Mouse (Mus musculus) heart, embryonic 12.5 days (tissue): ENCODE measurements around the gene Ispd. TPM values are rescaled to one million over a fixed set of nuclear protein-coding genes. Genes with fewer than 3 reads are reported as not detected.

Source experiments
- ATAC-seq: fragments of 200-750 bp; cut with Nextera tagmentation; 2 replicates; pipeline ENCODE4 v1.8.0; 2017; ENCODE audit warnings: moderate TSS enrichment, moderate library complexity; ENCODE audit not compliant: insufficient number of reproducible peaks, low FRiP score
- H3K27ac ChIP-seq: fragments of 300-500 bp; sonication (generic); 2 replicates; pipeline ENCODE4 v1.5.1; 2016; ENCODE audit warnings: mild to moderate bottlenecking, moderate library complexity; ENCODE audit not compliant: poor library complexity, severe bottlenecking
- H3K27me3 ChIP-seq: fragments of 300-500 bp; sonication (generic); replicated peaks from 2 replicates; pipeline ENCODE4 v1.6.1; 2016; ENCODE audit warnings: mild to moderate bottlenecking, moderate library complexity
- H3K36me3 ChIP-seq: fragments of 300-500 bp; sonication (generic); 2 replicates; pipeline ENCODE4 v1.6.1; 2016; ENCODE audit warnings: mild to moderate bottlenecking, moderate library complexity
- H3K4me1 ChIP-seq: fragments of 300-500 bp; sonication (generic); replicated peaks from 2 replicates; pipeline ENCODE4 v1.6.1; 2016; ENCODE audit warnings: mild to moderate bottlenecking
- H3K4me2 ChIP-seq: fragments of 300-500 bp; sonication (generic); 2 replicates; pipeline ENCODE4 v1.6.1; 2016; ENCODE audit warnings: mild to moderate bottlenecking, moderate library complexity
- H3K4me3 ChIP-seq: fragments of 300-500 bp; sonication (generic); 2 replicates; pipeline ENCODE4 v1.5.1; 2016; ENCODE audit warnings: mild to moderate bottlenecking
- H3K9ac ChIP-seq: fragments of 300-500 bp; sonication (generic); 2 replicates; pipeline ENCODE4 v1.6.1; 2016; ENCODE audit warnings: mild to moderate bottlenecking, moderate library complexity
- H3K9me3 ChIP-seq: fragments of 300-500 bp; sonication (generic); replicated peaks from 2 replicates; pipeline ENCODE4 v1.6.1; 2016; ENCODE audit warnings: mild to moderate bottlenecking, moderate library complexity
- WGBS: fragments of 180-500 bp; shearing (Covaris S2); methylation state at CpG from one replicate; pipeline ENCODE4 v1.1.7; 2016; 5-methylcytosine and 5-hydroxymethylcytosine counted together
- polyA plus RNA-seq: library from polyadenylated mRNA; unstranded; fragments of >200 nt; fragmentation: Nextera tagmentation; extraction: Ambion mirVana; gene quantifications from 2 replicates; pipeline ENCODE4 v1.2.1, GENCODE M21; 2016

Ispd gene
- polyA plus RNA-seq, 1 experiment from 2014 or later = 12.5 TPM

DNA sequence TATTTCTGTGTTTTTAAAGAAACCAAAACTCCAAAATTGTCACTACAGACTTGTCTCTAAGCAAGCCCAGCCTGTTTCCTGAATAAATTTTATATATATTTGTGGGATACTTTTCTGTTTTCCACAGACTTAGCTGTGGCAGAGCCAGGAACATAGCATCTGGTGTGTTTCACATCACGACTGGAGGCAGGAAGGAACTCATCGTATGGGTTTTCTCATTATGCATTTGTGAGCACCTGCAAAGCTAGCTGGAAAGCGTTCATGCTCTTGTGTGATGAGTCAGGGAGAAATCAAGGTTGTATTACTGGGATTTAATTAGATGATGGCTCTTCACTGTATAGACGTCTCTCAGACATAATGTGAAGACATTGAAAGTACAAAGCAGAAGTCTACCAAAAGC lies 90.2 kb downstream of the Ispd start:
- WGBS = 78% methylated on average over 4 of the region's 4 CpGs
- ATAC-seq = no peak
- H3K4me3 ChIP-seq = no peak overlapping the region
- H3K27me3 ChIP-seq = no peaks in the 10 kb centered on the region
- peaks cover 6% of the 10 kb centered on the region; the same call in 1 of the 2 replicates for H3K4me1 ChIP-seq
- no peaks in the 10 kb centered on the region for H3K36me3 ChIP-seq
- H3K9me3 ChIP-seq = no peaks in the 10 kb centered on the region
- H3K9ac ChIP-seq = no peak overlapping the region
- no peak overlapping the region for H3K4me2 ChIP-seq
- no peak overlapping the region for H3K27ac ChIP-seq

DNA sequence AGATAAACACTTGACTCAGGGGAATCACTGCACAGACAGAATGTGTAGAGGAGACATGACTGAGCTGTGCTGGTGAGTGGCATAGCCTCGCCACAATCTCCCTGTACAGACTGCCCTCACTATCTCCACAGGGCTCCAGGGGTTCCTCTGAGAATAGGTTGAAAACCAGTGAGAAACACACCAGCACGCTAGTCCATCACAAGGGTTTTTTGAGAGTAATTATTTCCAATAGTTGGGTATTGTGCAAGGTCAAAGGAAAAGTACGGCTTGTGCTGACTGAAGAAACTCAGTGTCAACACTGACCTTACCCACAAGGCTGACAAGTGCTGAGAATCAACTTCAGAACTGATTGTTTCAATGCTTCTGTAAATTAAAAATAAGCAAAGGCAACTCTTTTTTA lies 92.9 kb downstream of the Ispd start:
- 73% methylated on average over 3 of the region's 3 CpGs for WGBS
- Histone ChIP-seq H3K4me3 (no peak overlapping the region), H3K9me3 (no peaks in the 10 kb centered on the region), H3K4me2 (no peak overlapping the region), H3K27ac (no peak overlapping the region), H3K4me1 (peaks cover 9% of the 10 kb centered on the region; the same call in 1 of the 2 replicates), H3K36me3 (no peaks in the 10 kb centered on the region), H3K9ac (no peak overlapping the region), H3K27me3 (no peaks in the 10 kb centered on the region)
- no peak for ATAC-seq

DNA sequence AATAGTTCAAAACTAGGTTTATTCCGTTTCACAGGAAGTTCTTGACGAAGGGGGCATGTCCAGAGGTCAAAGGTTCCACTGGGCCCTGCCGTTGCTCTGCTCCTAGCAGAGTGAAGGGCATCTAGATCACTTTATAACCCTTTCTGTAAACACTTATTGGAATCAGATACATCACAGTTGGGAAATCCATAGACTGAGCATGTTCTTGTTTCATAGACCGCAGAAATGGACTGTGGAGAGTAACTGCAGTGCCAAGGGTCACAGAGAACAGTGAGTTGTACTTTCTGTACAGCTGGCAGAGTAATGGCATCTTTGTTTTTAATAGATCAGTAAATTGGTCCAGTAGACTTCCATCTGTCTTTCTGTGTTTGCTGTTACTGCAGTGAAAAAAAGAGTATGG lies 94.0 kb downstream of the Ispd start:
- 84% methylated on average over 4 of the region's 4 CpGs for WGBS
- Histone ChIP-seq H3K27ac (no peak overlapping the region), H3K36me3 (no peaks in the 10 kb centered on the region), H3K4me3 (no peak overlapping the region), H3K4me1 (peaks cover 9% of the 10 kb centered on the region; the same call in 1 of the 2 replicates), H3K9me3 (no peaks in the 10 kb centered on the region), H3K27me3 (no peaks in the 10 kb centered on the region), H3K4me2 (no peak overlapping the region), H3K9ac (no peak overlapping the region)
- ATAC-seq = no peak

DNA sequence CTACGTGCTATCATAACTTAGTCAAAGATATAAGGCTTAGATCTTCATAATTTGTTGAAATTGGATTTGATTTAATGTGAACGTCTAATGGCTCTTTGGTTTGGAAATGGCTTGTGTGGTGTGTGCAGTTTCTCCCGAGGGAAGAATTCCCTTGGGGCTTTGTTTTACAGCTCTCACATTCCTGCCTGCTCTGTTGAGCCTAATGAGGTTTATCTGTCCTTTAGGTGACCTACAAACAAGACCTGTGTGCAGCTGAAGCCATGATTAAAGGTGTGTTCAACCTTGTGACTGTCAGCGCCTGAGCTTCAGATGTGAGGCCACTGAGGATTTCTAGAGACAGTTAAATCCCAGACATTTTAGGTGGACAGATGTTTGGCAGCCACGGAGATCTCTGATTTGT lies 95.2 kb downstream of the Ispd start:
- no peaks in the 10 kb centered on the region for H3K36me3 ChIP-seq
- WGBS = 54% methylated on average over 5 of the region's 5 CpGs
- H3K4me2 ChIP-seq = no peak overlapping the region
- no peak overlapping the region for H3K9ac ChIP-seq
- H3K9me3 ChIP-seq = no peaks in the 10 kb centered on the region
- ATAC-seq = no peak
- no peaks in the 10 kb centered on the region for H3K27me3 ChIP-seq
- no peak overlapping the region for H3K27ac ChIP-seq
- H3K4me1 ChIP-seq = peaks cover 9% of the 10 kb centered on the region; the same call in 1 of the 2 replicates
- H3K4me3 ChIP-seq = no peak overlapping the region

DNA sequence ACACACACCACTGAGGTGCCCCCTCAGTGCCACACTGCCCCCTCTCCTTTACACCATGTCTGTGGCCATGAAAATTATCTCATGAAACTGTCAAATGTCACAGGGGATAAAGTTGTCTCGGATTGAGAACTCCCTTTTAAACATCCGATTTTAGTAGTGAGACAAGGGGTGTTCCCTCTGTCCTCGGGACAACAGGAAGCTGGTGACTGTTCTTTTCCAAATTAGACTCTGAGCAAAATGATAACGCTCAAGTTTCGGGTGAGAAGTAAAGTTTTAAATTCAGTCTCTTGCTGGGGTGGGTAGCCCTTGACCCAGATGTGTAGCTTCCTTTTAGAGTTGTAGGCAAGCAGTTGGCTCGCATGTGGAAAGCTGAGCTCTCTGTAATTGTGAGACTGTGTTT lies 96.3 kb downstream of the Ispd start:
- Histone ChIP-seq H3K4me1 (peaks cover 9% of the 10 kb centered on the region; the same call in 1 of the 2 replicates), H3K9me3 (no peaks in the 10 kb centered on the region), H3K9ac (no peak overlapping the region), H3K27me3 (no peaks in the 10 kb centered on the region), H3K4me3 (no peak overlapping the region), H3K4me2 (no peak overlapping the region), H3K27ac (no peak overlapping the region), H3K36me3 (no peaks in the 10 kb centered on the region)
- 45% methylated on average over 6 of the region's 6 CpGs for WGBS
- ATAC-seq = no peak; the same call in 1 of the 2 replicates

DNA sequence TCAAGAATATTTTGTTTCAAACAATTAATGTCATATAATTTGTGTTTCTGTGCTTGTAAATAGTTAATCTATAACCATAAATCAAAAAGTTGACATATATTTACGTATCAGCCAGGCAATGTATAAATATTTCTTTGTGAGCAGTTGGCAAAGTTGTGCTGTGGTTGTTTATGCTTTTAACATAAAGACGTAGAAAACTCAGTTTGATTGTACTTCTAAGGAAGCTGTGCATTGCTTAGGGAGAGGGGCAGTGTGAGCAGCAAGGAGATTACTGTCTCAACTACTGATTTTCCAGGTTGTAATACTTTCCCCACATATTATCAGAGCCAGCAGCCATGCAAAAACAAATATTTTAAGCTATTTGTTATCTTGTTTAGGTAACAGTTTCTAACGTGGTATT lies 96.7 kb downstream of the Ispd start:
- Histone ChIP-seq H3K36me3 (no peaks in the 10 kb centered on the region), H3K9ac (no peak overlapping the region), H3K4me1 (peaks cover 9% of the 10 kb centered on the region; the same call in 1 of the 2 replicates), H3K9me3 (no peaks in the 10 kb centered on the region), H3K4me2 (no peak overlapping the region), H3K27me3 (no peaks in the 10 kb centered on the region), H3K4me3 (no peak overlapping the region), H3K27ac (no peak overlapping the region)
- no peak for ATAC-seq
- WGBS = 67% methylated on average over 3 of the region's 3 CpGs

DNA sequence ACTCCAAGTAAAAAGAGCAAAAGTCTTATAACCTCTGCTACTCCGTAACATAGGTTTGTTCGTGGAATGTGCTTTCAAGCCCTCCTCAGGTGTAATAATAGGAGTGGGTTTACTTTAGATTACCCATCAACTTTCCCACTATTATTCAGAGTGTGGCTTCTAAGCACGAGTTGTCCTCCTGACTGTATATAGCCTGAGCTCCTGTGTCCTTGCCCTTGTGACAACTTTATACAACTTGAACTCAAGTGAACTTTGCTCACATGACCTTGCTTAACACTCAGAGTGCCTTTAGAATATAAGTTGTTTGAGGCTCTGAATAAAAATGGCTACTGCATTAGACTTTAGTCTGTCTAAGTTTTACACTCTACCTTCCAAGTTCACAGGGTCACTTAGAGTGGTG lies 100.5 kb downstream of the Ispd start:
- no peak overlapping the region for H3K4me3 ChIP-seq
- no peak overlapping the region for H3K27ac ChIP-seq
- H3K4me2 ChIP-seq = no peak overlapping the region
- H3K9ac ChIP-seq = no peak overlapping the region
- 0 out of 2 replicates have a peak, but pooled peaks cover 3% of the 10 kb centered on the region for H3K4me1 ChIP-seq
- 84% methylated on average over 3 of the region's 3 CpGs for WGBS
- ATAC-seq = no peak
- no peaks in the 10 kb centered on the region for H3K9me3 ChIP-seq
- no peaks in the 10 kb centered on the region for H3K27me3 ChIP-seq
- no peaks in the 10 kb centered on the region for H3K36me3 ChIP-seq

DNA sequence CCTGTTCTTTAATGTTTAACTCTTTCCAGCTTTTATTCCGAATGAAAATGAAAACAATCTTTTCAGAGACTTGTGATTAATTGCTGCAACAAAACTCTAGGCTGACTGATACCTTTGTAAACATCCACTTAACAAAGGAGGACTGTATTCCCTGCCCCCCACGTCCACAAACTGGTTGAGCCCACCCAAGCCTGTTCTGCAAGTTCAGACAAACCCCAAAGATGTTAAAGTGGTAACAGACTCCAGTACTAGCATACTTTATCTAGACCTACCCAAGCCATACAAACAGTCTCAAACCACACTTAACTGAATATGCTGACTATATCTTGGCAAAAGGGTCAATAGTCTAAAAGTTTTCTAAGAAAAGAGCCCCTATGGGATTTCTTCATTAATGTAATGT lies 102.1 kb downstream of the Ispd start:
- 48% methylated on average over 2 of the region's 2 CpGs for WGBS
- no peak overlapping the region for H3K4me2 ChIP-seq
- no peaks in the 10 kb centered on the region for H3K27me3 ChIP-seq
- H3K4me3 ChIP-seq = no peak overlapping the region
- no peaks in the 10 kb centered on the region for H3K4me1 ChIP-seq
- no peak for ATAC-seq
- H3K27ac ChIP-seq = no peak overlapping the region
- H3K36me3 ChIP-seq = no peaks in the 10 kb centered on the region
- no peaks in the 10 kb centered on the region for H3K9me3 ChIP-seq
- no peak overlapping the region for H3K9ac ChIP-seq

DNA sequence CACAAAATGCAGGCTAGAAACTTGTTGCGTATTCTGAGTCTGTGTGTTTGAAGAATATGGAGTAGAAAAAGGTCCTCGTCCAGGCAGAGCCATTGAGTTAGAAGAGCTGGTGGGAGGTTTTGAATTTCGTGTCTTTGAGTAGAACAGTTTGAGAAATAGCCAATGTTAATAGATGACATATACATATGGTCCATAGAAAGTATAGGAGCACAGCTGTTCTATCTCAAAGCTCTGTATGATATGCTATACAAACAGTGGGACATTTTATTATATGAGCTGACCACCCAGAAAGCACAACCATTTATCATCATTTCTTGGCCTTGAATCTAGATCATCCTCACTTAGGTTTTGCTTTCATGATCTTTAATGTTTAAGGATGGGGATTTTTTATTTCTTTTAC lies 116.3 kb downstream of the Ispd start:
- no peak for ATAC-seq
- 73% methylated on average over 3 of the region's 3 CpGs for WGBS
- Histone ChIP-seq H3K4me1 (no peaks in the 10 kb centered on the region), H3K4me2 (no peak overlapping the region), H3K27me3 (no peaks in the 10 kb centered on the region), H3K27ac (no peak overlapping the region), H3K9me3 (no peaks in the 10 kb centered on the region), H3K9ac (no peak overlapping the region), H3K4me3 (no peak overlapping the region), H3K36me3 (no peaks in the 10 kb centered on the region)

DNA sequence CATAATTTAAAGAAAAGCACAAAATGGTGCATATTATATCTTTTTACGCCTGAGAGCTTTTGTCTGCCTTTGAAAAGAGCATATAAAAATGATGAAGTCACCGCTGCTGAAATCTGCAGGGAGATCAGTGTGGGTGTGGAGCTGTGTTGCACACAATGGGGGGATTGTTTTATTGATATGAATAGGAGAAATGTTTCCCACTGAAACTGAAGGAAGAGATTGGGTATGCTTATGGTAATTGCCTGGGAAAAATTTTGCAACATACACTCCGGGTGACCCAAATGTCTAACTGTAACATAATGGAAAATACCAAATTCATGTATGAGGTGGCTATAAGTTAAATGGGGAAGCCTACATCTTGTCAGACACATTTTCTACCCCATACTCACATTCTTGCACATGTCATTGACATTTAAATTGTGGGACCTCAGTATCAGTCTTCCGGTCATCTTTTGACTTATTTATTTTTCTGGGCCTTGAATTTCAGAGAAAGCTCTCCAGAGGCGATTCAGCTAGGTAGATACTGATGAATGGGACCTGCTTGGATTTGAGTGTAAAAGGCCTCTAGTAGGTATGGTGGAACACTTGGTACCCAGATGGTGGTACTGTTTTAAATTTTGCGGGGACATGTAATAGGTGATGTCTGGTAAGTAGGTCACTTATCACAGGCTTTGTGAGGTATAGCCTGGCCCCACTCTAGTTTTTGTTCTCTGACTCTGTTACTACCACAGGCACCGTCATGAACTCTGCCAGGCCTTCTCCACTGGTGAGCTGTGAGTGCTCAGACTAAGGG lies 126.1 kb downstream of the Ispd start:
- H3K4me1 ChIP-seq = no peaks in the 10 kb centered on the region
- no peak overlapping the region for H3K27ac ChIP-seq
- WGBS = 82% methylated on average over 7 of the region's 7 CpGs
- no peaks in the 10 kb centered on the region for H3K9me3 ChIP-seq
- no peak overlapping the region for H3K4me2 ChIP-seq
- H3K4me3 ChIP-seq = no peak overlapping the region
- ATAC-seq = no peak
- H3K36me3 ChIP-seq = no peaks in the 10 kb centered on the region
- H3K9ac ChIP-seq = no peak overlapping the region
- no peaks in the 10 kb centered on the region for H3K27me3 ChIP-seq

DNA sequence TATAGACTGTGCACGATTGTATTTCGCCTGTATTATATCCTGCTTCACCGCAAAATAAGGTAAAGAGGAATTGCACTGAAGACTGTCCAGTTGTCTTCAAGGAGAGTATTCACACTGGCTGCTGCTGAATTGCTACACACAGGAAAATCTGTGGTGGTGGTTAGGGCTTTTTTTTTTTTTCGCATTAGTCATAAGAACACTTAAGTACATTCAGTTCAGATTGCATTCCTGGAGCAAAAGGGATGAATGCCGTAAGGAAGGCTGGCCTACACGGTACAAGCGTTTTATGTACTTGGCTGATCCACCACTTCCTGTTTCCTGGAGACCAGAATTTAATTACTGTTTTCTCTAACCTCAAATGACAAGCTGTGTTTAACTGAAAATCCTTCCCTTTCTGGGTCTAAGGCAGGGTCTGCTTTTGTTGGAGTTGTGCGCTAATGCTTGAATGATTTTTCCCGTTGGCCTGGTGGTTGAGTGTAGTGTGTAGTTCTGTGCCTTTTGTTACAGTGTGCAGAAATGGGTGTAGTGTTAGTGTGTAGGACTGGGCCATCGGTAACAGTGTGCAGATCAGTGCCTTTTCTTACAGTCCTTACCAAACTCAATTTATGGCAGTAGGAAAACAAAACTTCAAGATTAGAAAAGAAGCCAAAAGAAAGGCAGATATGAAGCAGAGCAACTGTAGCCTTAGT lies 128.8 kb downstream of the Ispd start:
- no peak overlapping the region for H3K27ac ChIP-seq
- WGBS = 80% methylated on average over 10 of the region's 10 CpGs
- H3K4me2 ChIP-seq = no peak overlapping the region
- H3K27me3 ChIP-seq = no peaks in the 10 kb centered on the region
- no peak overlapping the region for H3K4me3 ChIP-seq
- no peaks in the 10 kb centered on the region for H3K36me3 ChIP-seq
- no peak overlapping the region for H3K9ac ChIP-seq
- no peak for ATAC-seq
- no peaks in the 10 kb centered on the region for H3K4me1 ChIP-seq
- no peaks in the 10 kb centered on the region for H3K9me3 ChIP-seq
